Mouse (Mus musculus) thymus, postnatal 4 days (tissue): ENCODE measurements around the gene Abca5.

Source experiments
- DNase-seq: peaks from one replicate; pipeline ENCODE4 v3.0.0; 2021

Gene Abca5

DNA sequence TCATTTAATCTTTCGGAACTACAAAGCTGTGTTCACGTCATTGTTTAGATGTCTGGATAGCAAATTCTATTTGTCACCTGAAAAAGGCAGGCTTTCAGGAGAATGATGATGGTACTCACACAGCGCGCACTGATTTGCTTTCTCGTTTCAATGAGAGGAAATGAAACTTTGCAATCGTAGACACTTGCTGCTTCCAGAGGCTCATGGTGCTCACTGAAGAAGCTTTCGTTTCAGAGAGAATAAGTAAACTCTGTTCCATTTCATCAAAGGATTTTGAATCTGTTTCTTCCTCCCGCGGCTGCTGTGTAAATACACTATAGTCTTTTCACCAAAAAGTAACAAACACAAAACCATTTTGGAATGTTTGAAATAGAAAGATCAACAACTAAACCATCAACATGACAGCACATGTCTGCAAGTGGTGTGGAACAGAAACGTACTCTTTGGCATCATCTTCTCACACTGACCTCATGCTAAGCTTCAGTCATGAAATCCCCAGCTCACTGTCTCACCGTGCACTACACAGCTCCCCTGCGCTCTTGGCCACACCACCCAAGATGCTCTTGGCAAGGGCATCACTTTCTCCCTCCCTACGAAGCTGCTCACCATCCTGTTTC, 39.5 kb downstream of the Abca5 start:
- DNase-seq: no peak

DNA sequence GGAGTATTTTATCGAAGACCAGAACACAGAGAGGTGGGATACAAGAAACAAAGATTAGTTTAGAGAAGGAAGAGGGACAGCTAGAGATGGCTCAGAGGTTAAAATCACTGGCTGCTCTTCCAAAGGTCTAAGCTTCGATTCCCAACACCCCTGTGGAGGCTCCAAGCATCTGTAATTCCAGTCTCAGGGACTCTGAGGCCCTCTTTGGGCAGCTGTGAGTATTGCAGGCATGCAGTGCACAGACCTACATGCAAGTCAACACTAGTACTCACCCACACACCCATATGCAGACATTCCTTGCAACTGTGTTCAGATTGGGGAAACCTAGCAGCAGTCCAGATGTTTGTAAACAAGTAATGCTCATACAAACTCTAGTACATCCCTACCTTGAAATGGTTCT, 46.9 kb downstream of the Abca5 start:
- DNase-seq: peak; percentile 21

DNA sequence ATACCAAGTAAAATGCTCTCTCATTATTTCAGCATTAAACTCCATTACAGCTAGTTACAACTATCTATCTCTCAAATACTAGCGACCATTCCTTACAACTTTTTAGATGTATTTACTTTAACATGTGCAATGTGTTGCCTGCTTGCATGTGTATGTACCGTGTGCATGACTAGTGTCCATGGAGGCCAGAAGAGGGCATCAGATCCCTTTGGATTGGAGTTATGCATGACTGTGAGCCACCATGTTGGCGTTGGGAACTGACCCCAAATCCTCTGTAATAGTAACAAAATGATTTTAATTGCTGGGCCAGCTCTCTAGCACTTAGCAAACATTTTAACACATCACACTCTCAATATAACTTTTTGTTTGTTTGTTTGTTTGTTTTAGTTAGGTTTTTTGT, 49.1 kb downstream of the Abca5 start:
- DNase-seq: no peak

DNA sequence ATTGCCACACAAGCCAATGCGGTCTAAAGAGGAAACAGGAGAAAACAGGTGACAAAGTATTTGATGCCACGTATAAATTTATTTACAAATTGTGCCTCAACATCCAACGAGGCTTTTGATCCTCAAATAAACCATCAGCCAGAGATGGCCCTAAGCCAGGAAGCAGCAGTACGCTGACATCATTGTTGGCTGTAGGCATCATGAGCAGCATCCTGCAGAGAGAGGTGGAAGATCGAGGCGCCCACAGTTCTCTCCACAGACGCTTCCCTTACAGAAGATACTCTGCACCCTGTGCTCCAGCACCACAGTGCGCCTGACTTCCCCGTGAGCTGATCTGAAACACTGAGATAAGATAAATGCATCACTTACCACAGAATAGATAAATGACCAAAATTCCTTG, 49.8 kb downstream of the Abca5 start:
- no peak for DNase-seq

DNA sequence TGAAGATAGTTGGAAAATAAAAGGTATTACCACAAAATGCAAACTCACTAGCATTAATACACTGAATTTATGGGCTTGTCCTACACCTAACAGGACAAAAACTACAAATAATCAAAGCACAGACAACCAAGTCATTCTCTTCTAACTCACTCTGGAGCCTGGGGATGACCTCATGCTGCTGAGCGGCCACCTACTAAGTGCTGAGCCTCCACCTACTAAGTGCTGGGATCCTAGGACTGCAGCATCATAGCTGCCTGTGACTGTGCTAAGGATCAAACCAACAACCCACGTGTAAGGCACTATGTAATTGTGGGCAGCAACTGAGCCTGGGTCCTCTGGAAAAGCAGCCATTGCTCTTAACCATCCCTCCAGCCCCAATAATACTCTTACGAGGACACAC, 51.2 kb downstream of the Abca5 start:
- no peak for DNase-seq

DNA sequence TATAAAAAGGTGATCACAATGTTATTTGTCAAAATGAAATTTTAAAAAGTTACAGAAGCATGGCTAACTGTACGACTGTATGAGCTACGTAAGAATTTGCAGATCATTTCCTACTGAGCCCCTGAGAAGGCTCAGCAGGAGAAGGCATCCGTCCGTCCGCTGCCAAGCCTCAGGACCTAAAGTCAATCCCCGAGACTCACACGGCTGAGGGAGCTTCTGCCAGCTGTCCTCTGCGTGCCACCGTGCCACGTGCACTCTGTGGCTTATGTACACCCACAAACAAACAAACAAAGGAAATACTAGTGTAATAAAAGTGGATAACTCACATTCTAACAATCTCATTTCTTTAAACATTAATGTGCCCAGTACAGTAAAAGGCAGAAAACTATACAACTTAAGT, 52.7 kb downstream of the Abca5 start:
- no peak for DNase-seq

DNA sequence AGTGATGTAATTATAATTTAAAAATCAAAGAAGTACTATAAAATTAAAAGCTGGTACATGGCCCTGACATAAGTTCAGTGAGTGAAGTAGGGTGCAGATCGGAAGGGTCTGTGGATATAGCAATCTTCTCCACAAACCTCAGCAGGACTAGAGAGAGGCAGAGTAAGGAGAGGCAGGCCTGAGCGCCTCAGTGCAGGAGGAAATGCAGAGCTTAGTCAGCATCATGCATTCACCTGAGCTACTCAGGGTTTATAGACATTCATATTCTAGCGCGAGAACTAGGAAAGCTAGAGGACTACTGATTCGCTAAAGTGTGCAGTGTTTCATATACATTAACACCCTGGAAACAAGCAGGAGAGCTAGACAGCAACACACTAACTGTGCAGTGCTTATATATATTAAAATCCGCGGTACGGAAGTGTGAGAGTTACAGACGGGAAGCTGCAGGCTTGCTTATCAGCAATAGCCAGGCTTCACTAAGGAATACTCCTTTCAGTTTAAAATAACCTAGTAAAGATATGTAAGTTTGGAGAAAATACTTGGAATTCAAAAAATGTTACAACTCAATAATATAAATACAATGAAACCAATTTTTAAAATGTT, 53.2 kb downstream of the Abca5 start:
- DNase-seq: no peak

DNA sequence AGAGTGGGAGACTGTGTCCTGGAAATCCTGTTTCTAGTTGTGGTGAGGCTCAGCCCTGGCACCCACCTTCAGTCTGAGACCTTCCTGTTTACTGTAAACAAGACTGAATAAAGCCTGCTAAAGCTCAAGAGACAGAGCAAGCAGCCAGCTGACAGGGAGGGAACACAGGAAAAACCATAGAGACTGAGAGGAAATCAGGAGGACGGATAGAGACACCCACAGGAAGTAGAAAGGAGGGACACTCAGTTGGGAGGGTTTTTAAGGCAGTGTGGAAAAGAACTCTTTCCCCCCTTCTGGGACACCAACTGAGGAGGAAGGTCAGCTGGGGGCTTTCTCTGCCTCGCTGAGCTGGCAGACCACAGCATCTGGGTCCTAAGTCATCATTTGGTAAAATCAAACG, 62.7 kb downstream of the Abca5 start:
- no peak for DNase-seq

DNA sequence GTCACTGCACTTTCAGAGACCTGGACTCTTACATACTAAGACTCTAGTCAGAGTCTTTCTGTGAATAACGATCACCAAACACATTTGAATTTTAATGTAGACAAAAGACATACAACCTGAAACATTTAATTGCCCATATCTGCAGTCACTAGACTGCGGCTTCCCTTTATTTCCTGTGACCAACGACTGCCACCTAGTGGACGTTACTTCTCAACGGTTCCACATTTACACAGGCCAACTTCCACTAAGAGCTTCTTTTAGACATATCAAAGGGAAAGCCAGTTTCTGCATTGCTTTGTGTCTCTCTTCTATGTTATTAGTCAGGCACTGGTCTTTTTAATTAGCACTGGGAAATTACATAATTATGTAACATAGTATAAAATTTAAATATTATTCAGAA, 65.8 kb downstream of the Abca5 start:
- peak; percentile 66 for DNase-seq

DNA sequence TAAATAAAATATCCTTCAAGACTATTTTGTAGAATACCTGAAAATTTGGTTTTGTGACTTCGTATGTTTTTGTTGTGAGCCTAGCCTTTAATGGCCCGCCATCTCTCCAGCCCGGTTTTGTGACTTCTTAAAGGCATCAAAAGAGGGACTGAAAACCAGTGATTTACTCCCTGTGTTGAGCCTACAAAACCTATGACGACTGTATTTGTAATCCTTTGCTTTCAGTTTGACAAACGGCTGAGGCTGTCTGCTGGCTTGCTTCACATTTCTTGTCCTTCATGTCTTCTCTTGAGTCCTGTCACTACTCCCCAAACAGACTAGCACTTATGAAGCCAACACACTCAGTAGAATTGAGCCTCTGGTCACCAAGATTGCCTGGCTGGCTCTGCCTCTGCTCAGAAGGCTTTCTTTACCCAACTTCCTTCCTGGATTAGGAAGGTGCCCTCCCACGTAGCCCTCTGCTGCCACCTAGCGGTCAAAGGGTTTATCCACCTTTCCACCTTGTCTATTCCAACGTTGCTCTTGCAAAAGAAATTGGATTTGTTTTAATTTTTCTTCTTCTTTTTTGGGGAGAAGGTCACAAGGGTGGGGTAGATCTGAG, 69.2 kb downstream of the Abca5 start:
- peak; percentile 96 for DNase-seq

DNA sequence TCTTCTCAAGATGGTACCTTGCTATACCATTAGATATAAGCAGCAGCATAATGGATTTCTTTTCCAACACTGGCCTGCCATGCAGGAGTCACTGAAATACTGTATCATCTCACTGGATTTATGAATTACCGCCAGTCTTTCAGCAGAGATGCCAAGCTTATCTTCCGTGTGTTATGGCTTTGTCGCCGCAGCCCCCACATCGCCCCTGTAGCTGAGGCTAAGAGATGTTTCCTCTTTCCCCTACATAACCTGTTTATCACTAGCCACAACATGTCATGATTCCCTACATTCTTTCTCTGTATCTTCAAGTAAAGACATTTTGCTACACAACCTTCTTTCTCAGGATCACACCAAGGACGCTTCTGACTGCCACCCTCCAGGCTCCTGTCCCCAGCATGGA, 70.3 kb downstream of the Abca5 start:
- DNase-seq: no peak

DNA sequence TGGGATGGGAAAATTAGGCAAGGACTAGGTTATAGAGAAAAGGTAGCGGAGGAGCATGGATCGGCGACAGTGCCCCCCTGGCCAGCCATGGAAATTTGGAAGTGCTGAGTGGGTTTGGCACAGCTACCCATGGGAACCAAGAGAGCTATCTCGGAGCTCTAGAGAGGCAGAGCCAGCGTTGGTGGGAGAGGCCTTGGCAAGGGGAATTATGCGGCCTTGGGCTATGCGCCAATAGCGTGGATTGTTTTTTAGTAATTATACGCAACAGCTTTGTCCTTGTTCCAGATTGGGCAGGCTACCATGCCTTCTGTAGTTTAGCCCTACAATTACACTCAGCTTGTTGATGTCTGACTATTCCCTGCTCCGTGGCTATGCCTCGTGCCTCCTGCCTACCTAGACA, 70.8 kb downstream of the Abca5 start:
- no peak for DNase-seq

DNA sequence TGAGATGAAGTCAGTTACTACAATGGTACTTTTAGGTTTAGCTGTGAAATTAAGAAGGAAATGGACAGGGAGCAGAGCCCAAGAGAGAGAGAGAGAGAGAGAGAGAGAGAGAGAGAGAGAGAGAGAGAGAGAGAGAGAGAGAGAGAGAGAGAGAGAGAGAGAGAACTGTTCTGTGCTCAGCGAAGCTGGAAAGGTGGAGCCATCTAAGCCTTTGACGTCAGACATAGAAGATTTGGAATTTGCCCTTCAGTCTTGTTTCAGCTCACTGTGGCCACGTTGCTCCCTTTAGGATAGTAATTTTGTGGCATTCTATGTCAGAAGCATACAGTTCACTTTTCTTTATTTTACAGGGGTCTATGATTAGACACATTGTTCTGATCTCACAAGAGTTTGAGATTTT, 75.6 kb downstream of the Abca5 start:
- no peak for DNase-seq

DNA sequence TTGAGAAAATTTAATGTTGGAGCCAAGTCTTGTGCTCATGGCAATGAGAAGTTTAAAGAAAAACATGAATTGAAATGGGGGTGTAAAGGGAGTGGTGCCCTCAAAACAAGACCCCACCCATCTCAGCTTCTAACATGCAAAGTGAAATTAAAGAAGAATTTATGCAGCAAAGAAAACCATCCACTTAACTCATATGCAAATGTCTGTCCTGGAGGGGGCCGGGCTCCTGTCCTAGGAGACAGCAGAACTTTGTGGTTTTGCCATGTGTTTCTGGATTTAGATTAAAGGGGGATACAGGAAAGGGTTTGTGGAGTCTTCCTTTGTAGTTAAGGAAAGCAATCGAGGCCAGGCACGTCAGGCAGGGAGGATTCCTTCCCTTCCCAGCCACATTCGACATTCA, 79.6 kb downstream of the Abca5 start:
- no peak for DNase-seq

DNA sequence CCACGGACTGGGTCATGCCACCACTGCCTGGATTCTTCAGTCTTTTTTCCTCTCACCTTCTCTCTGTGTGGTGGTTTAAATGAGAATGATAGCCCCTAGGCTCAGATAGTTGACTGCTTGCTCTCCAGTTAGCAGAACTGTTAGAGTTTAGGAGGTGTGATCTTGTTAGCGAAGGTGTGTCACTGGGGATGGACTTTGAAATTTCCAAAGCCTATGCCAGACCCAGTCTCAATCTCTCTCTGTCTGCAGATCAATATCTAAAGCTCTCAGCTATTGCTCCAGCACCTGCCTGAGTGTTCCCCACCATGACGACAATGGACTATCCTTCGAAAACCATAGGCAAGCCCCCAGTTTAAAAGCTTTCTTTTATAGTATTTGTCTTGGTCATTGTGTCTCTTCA, 80.5 kb downstream of the Abca5 start:
- no peak for DNase-seq

DNA sequence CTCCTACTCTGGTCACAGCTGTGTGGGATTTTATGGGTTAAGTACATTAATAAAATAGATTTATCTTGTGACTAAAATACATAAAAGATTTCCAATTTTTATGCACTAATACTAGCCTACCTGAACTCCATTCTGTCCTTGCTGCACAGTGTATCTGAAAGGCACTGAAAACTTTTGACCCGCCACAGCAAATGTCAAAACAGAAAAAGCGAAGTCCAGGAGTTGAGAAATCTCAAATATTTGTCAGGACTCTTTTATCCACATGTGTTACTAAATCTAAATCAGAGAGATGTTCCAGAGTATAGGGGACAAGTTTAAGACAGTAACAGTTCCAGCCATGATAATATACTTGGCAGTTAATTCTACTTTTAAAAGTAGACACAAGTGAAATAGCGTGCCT, 85.3 kb downstream of the Abca5 start:
- DNase-seq: no peak

DNA sequence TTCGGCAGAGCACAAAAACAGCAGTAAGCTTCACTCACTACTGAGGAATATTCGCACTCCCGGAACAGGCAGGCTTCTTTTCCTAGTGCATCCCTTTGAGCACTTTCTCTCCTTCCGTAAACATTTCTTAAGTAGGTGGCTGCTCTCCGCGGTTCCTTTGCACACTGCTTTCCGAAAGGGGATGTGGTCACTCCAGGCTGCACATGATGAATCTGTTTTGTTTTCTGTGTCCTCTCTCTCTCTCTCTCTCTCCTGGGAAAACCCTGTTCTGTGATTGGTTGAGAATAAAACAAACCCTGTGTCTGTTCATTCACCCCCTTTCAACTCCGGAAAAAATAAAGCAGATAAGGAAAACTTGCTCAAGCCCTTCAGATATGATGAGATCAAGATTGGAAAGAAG, 86.0 kb downstream of the Abca5 start, which contains the start of gene Abca6:
TSS of gene Abca6 (minus strand) at position 243 of the 400 bp plus-strand sequence.
- DNase-seq: no peak

DNA sequence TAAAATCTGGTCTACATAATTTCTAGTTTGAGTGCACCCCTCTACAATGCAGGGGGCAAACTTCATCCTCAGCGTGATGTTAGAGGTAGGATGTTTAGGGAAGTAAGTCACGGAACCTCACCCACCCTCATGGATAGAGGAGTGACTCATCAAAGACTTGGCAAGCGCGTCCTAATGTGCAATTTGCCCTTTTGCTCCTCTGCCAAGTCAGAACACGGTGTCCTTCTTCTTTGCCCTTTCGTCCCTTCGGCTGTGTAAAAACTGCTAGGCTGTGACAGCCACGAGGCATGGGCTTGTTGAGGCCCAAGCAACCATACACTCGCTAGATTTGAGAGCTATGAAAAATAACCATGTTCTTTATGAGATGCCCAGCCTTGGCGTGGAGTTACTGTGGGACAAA, 92.8 kb downstream of the Abca5 start:
- no peak for DNase-seq

DNA sequence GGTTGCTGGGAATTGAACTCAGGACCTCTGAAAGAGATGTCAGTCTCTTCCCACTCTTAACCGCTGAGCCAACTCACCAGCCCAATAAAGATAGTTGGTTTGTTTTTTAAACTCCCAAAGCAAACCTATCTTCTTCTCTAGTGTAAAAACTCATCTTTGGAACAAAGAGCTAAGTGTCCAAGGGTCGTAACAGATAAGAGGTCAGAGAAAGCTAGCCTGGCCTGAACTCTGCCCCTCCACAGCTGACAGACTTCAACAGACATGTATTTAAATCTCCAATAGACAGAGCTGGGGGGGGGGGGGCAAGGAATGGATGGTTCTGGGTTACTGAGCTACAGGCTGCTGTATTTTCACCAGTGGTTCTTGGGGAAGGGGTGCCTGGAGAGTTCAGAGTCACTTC, 100.0 kb downstream of the Abca5 start:
- no peak for DNase-seq

DNA sequence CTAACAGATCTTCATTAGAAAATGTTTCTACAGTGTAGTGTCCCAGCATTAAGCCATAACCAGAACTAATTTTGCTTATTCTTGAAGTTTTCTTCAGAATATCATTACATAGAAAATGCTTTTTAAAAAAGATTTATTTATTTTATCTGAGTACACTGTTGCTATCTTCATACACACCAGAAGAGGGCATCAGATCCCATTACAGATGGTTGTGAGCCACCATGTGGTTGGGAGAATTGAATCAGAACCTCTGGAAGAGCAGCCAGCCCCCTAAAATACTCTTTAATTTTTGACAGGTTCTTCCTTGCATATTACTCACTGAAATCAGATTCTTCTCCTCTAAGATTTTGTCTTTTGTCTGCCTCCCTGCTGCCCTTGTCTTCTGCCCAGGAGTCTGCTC, 104.5 kb downstream of the Abca5 start:
- no peak for DNase-seq
